Mouse (Mus musculus): ENCODE measurements at regions not wholly inside any gene's neighbourhood (a gene's known extent, or its start where the extent isn't known, plus 50 kb on each side); places are given as distances from the start of the nearest gene placed in this dataset.

DNA sequence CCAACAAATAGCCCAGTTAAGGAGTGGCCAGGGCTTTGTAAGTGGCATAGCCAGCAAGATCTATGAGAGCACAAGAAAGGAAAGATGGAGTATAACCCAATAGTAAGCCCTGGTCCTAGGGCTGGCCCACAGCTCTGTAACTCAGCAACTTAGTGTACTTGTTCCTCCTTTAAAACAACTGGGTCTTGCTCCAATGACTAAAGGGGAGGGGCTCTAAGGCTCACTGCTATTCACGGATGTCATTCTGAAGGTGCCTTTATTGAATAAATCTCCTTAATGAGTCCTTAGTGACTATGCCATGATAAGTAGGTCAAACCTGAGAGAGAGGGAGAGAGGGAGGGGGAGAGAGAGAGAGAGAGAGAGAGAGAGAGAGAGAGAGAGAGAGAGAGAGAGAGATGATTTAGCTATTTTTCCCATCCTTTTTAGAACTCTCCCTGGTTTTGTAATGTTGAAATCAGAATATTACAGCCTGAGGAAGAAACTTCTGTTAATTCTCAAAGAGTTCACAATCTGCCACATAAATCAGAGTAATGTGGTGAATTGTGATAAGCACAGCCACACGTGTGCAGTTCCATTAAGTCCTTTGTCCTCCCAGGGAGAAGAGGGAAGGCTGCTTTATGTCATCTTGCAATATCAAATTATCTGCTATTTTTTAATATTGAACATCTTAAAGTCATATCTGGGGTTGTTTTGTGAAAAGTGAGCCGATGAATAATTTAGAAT lies 238.7 kb upstream of the Apob start:
- TF ChIP-seq CTCF (conservative IDR thresholded peaks at IDR 0.05; ENCODE audit: low read length) (no peak), NANOG (IDR thresholded peaks at IDR 0.05; ENCODE audit: borderline replicate concordance, low read length) (no peak), POU5F1 (IDR thresholded peaks at IDR 0.05; ENCODE audit: borderline replicate concordance, low read length) (no peak)
